Mouse (Mus musculus) adrenal gland, adult 2 months (tissue): ENCODE data around the gene Cacna1a. TPM values are rescaled to one million over a fixed set of nuclear protein-coding genes. Genes with fewer than 3 reads are reported as not detected.

ENCODE experiments used
- DNase-seq: peaks from one replicate; pipeline ENCODE4 v3.0.0; 2021
- polyA plus RNA-seq: library from polyadenylated mRNA; depleted of rRNA; stranded (reverse); fragments of >200 nt; gene quantifications from 2 replicates; pipeline ENCODE4 v1.2.3, GENCODE M21; 2012; rRNA removed
- total RNA-seq, 2 experiments: library from RNA; stranded (reverse); gene quantifications; 2 replicates each; pipeline ENCODE4 v1.2.3; 2021

The Cacna1a gene
- total and polyA plus RNA-seq, 3 experiments: 5.6 to 41.6 (median 7.8) TPM

- DNase-seq: peak; percentile 95
Measured at GRCm38 (mm10) chr8:84689091-84689915, 301.1 kb downstream of the Cacna1a start.

Other genes starting within 250 kb of the Cacna1a start
- 10 to 100 TPM; 28.5 to 39.0 TPM for gene Cc2d1a, start 240.5 kb upstream of the Cacna1a start, total RNA-seq
- gene Cc2d1a, start 240.5 kb upstream of the Cacna1a start, polyA plus RNA-seq: 35.8 and 37.1 TPM in 2 replicates
- under 1 TPM; 0.17 to 0.35 TPM for gene 4930432K21Rik, start 240.4 kb upstream of the Cacna1a start, total RNA-seq
- gene 4930432K21Rik, start 240.4 kb upstream of the Cacna1a start, polyA plus RNA-seq: 0.44 and 0.48 TPM in 2 replicates
- 1 to 10 TPM; 1.1 to 1.3 TPM for gene Nanos3, start 203.2 kb upstream of the Cacna1a start, total RNA-seq
- gene Nanos3, start 203.2 kb upstream of the Cacna1a start, polyA plus RNA-seq: 0.36 and 1.0 TPM in 2 replicates
- gene Zswim4, start 151.4 kb upstream of the Cacna1a start, total RNA-seq: 10 to 100 TPM; 31.4 to 55.6 TPM
- gene Zswim4, start 151.4 kb upstream of the Cacna1a start, polyA plus RNA-seq: 66.3 and 76.1 TPM in 2 replicates
- 100 to 1,000 TPM; 268 to 291 TPM for gene D8Ertd738e, start 138.7 kb upstream of the Cacna1a start, total RNA-seq
- gene D8Ertd738e, start 138.7 kb upstream of the Cacna1a start, polyA plus RNA-seq: 58.8 and 67.3 TPM in 2 replicates
- 10 to 100 TPM; 27.9 to 38.1 TPM for gene Mri1, start 131.1 kb upstream of the Cacna1a start, total RNA-seq
- gene Mri1, start 131.1 kb upstream of the Cacna1a start, polyA plus RNA-seq: 239 and 243 TPM in 2 replicates
- gene Ccdc130, start 118.1 kb upstream of the Cacna1a start, total RNA-seq: 10 to 100 TPM; 19.3 to 25.8 TPM
- 15.9 and 16.5 TPM in 2 replicates for gene Ccdc130, start 118.1 kb upstream of the Cacna1a start, polyA plus RNA-seq